In the genomic region with DNA sequence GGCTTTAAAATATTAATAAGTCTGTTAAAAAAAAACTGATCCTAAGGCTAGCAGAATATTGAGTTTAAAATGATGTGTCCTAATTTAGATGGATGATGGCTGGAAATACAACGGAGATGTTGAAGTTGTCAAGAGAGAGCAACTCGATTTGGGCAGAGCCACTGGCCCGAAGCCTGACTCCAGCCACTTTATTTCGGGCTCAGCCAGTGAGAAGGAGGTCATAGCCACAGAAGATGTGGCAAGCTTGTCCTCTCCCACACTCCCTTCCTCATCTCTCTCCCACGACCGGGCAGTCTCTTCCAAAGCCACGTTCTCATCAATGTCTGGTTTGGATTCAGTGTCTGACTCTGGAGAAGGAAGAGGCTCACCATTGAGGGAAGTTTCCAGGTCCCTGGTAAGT, we compare ENCODE assay signal across 23 mouse cellular contexts.
DNase-seq lines count a peak whose midpoint lies in the region; ATAC-seq and TF ChIP-seq lines count a peak whose summit lies in the region.
"Had no signal": no experiment of that assay in that cellular context is flagged by ENCODE, and none has a peak within 500 bp of the region (broad histone marks: within the 10 kb centered on the region; RNA-seq: fewer than 3 reads in every experiment).

No protein-coding gene starts in this region.

- no peaks in the 10 kb centered on the region for H3K27me3 ChIP-seq in heart, embryonic 12.5 days (replicated peaks)
- H3K27me3 ChIP-seq in heart, embryonic 16.5 days (ENCODE audit: control insufficient read depth, insufficient read depth, low read length) = no peaks in the 10 kb centered on the region
- no peaks in the 10 kb centered on the region for H3K27me3 ChIP-seq in kidney, postnatal 0 days (ENCODE audit: insufficient read depth, low read length)
- H3K27me3 ChIP-seq: embryonic facial prominence, embryonic 15.5 days; hindbrain, embryonic 12.5 days had no signal

- ATAC-seq in heart, embryonic 12.5 days (ENCODE audit: insufficient number of reproducible peaks, low FRiP score) = no peak
- no peak for ATAC-seq in heart, embryonic 16.5 days (replicated peaks; ENCODE audit: extremely low read depth, insufficient read depth, low FRiP score)
- ATAC-seq in kidney, postnatal 0 days (replicated peaks; ENCODE audit: low FRiP score, low read depth) = no peak
- ATAC-seq: forebrain, embryonic 14.5 days; hindbrain, embryonic 16.5 days; inflammation-experienced regulatory T-cells, adult 6 months; intestine, postnatal 0 days had no signal

- intact Hi-C loops in gastrocnemius, postnatal 36 days (cut with DNase I) = loop anchor here (5.0 kb wide), 1 partner anchor 120 kb away; no protein-coding TSS in a partner anchor
- intact Hi-C loops in heart, postnatal 25 days (cut with DNase I) = loop anchor here (5.0 kb wide), 2 partner anchors 35 to 60 kb away; no protein-coding TSS in a partner anchor

- TF ChIP-seq CTCF in kidney, postnatal 0 days (IDR thresholded peaks at IDR 0.05; ENCODE audit: low read depth) = no peak

- peak; percentile 32 for DNase-seq in gastrocnemius, adult 18-20 months (ENCODE audit: low spot score)
- DNase-seq in gastrocnemius, postnatal 36 days = no peak
- DNase-seq in heart, postnatal 25 days (ENCODE audit: low spot score) = no peak
- no peak for DNase-seq in heart, postnatal 4 days
- peak; percentile 12 for DNase-seq in kidney, postnatal 0 days (ENCODE audit: low spot score)
- no peak for DNase-seq in kidney, postnatal 10 days
- DNase-seq: adrenal gland, postnatal 10 days; cerebellum, adult 11 months; cerebellum, adult 8-10 months; cerebellum, postnatal 14 days; embryo, embryonic 11 days; gastrocnemius, postnatal 25 days; kidney, adult 9 months had no signal

- H3K4me3 ChIP-seq in heart, embryonic 12.5 days = no peak overlapping the region
- no peak overlapping the region for H3K4me3 ChIP-seq in heart, embryonic 16.5 days (ENCODE audit: low read length)
- H3K4me3 ChIP-seq in kidney, postnatal 0 days (replicated peaks; ENCODE audit: low read depth, low read length) = no peak overlapping the region
- H3K4me3 ChIP-seq: embryonic facial prominence, embryonic 15.5 days; erythroblast, embryonic 14.5 days; forebrain, embryonic 10.5 days; hindbrain, embryonic 12.5 days had no signal

- H3K4me1 ChIP-seq in heart, embryonic 12.5 days (replicated peaks) = peaks cover 12% of the 10 kb centered on the region
- peaks cover 22% of the 10 kb centered on the region for H3K4me1 ChIP-seq in heart, embryonic 16.5 days (ENCODE audit: control insufficient read depth, insufficient read depth, low read length)
- H3K4me1 ChIP-seq in kidney, postnatal 0 days (replicated peaks; ENCODE audit: insufficient read depth, low read length) = no peaks in the 10 kb centered on the region
- H3K4me1 ChIP-seq: embryonic facial prominence, embryonic 15.5 days; hindbrain, embryonic 12.5 days had no signal

- WGBS in heart, embryonic 12.5 days = 63% methylated on average over 7 of the region's 7 CpGs
- WGBS in heart, embryonic 16.5 days = 49% methylated on average over 7 of the region's 7 CpGs
- 42% methylated on average over 7 of the region's 7 CpGs for WGBS in kidney, postnatal 0 days

- H3K4me2 ChIP-seq in heart, embryonic 12.5 days = no peak overlapping the region
- no peak overlapping the region for H3K4me2 ChIP-seq in heart, embryonic 16.5 days (ENCODE audit: low read depth, low read length)
- no peak overlapping the region for H3K4me2 ChIP-seq in kidney, postnatal 0 days (ENCODE audit: low read length)
- H3K4me2 ChIP-seq: embryonic facial prominence, embryonic 15.5 days; hindbrain, embryonic 12.5 days had no signal

- no peaks in the 10 kb centered on the region for H3K9me3 ChIP-seq in heart, embryonic 12.5 days (replicated peaks)
- no peaks in the 10 kb centered on the region for H3K9me3 ChIP-seq in heart, embryonic 16.5 days (replicated peaks; ENCODE audit: control insufficient read depth, low read length)
- no peaks in the 10 kb centered on the region for H3K9me3 ChIP-seq in kidney, postnatal 0 days (replicated peaks; ENCODE audit: low read length)
- H3K9me3 ChIP-seq: embryonic facial prominence, embryonic 15.5 days; forebrain, embryonic 10.5 days; hindbrain, embryonic 12.5 days had no signal

- peaks cover 75% of the 10 kb centered on the region for H3K36me3 ChIP-seq in heart, embryonic 12.5 days
- peaks cover 63% of the 10 kb centered on the region for H3K36me3 ChIP-seq in heart, embryonic 16.5 days (ENCODE audit: control insufficient read depth, insufficient read depth)
- H3K36me3 ChIP-seq in kidney, postnatal 0 days (ENCODE audit: insufficient read depth, low read length) = peaks cover 3% of the 10 kb centered on the region; the same call in 1 of the 2 replicates
- H3K36me3 ChIP-seq: forebrain, embryonic 10.5 days; hindbrain, embryonic 12.5 days had no signal

- H3K27ac ChIP-seq in heart, embryonic 12.5 days (ENCODE audit: poor library complexity, severe bottlenecking) = peak overlapping the region; percentile 32; the same call in 1 of the 2 replicates
- peak overlapping the region; percentile 9; the same call in 1 of the 2 replicates for H3K27ac ChIP-seq in heart, embryonic 16.5 days (ENCODE audit: low read length)
- H3K27ac ChIP-seq in kidney, postnatal 0 days = no peak overlapping the region
- H3K27ac ChIP-seq: embryonic facial prominence, embryonic 15.5 days; forebrain, embryonic 10.5 days; hindbrain, embryonic 12.5 days had no signal

- no peak overlapping the region for H3K9ac ChIP-seq in heart, embryonic 12.5 days
- no peak overlapping the region for H3K9ac ChIP-seq in heart, embryonic 16.5 days (ENCODE audit: low read length)
- no peak overlapping the region for H3K9ac ChIP-seq in kidney, postnatal 0 days (ENCODE audit: low read depth, low read length)
- H3K9ac ChIP-seq: embryonic facial prominence, embryonic 15.5 days; hindbrain, embryonic 12.5 days had no signal

Comparison
In these comparisons a context has a peak if more than half of its experiments do, and no peak if none do; other contexts are left out.
1. DNase-seq: peak in gastrocnemius, adult 18-20 months (single experiment) and kidney, postnatal 0 days (single experiment); none in gastrocnemius, postnatal 36 days (0 of 2), heart, postnatal 25 days (single experiment), heart, postnatal 4 days (single experiment) and kidney, postnatal 10 days (single experiment).